In genomic region chr2:126618470-126619179, GRCm38 (mm10) we compare ENCODE assay signal across 11 mouse cellular contexts. TPM values are rescaled to one million over a fixed set of nuclear protein-coding genes. Genes with fewer than 3 reads are reported as not detected.
A peak's percentile ranks its signal among the peaks of the same experiment; 100 is the strongest.
DNase-seq lines count a peak whose midpoint lies in the region; ATAC-seq and TF ChIP-seq lines count a peak whose summit lies in the region.
"Had no signal": no experiment of that assay in that cellular context is flagged by ENCODE, and none has a peak within 500 bp of the region (broad histone marks: within the 10 kb centered on the region; RNA-seq: fewer than 3 reads in every experiment).

No protein-coding gene starts in this region.

- no peaks in the 10 kb centered on the region for H3K27me3 ChIP-seq in kidney, adult 2 months (replicated peaks; ENCODE audit: control insufficient read depth, insufficient read depth, low read length)
- H3K27me3 ChIP-seq in heart, embryonic 13.5 days (replicated peaks): no peaks in the 10 kb centered on the region
- H3K27me3 ChIP-seq: embryonic facial prominence, embryonic 12.5 days had no signal

- 42% methylated on average over 8 of the region's 8 CpGs for WGBS in kidney, adult 2 months
- WGBS in heart, embryonic 13.5 days: 14% methylated on average over 8 of the region's 8 CpGs

- no peak overlapping the region for H3K4me3 ChIP-seq in kidney, adult 2 months (ENCODE audit: insufficient read depth, low read depth, low read length)
- H3K4me3 ChIP-seq in heart, embryonic 13.5 days: peak overlapping the region; percentile 18; the same call in 1 of the 2 replicates
- H3K4me3 ChIP-seq: embryonic facial prominence, embryonic 12.5 days had no signal

- peak overlapping the region; percentile 60; the same call in 1 of the 2 replicates for H3K9ac ChIP-seq in heart, embryonic 13.5 days
- H3K9ac ChIP-seq: embryonic facial prominence, embryonic 12.5 days had no signal

- H3K4me2 ChIP-seq in heart, embryonic 13.5 days: peak overlapping the region; percentile 58
- H3K4me2 ChIP-seq: embryonic facial prominence, embryonic 12.5 days had no signal

- no peaks in the 10 kb centered on the region for H3K9me3 ChIP-seq in heart, embryonic 13.5 days
- H3K9me3 ChIP-seq: embryonic facial prominence, embryonic 12.5 days had no signal

- peak; percentile 10 for DNase-seq in kidney, adult 2 months
- DNase-seq in kidney, adult 9 months: no peak
- peak; percentile 24 to 32 for DNase-seq in adrenal gland, postnatal 36 days
- peak; percentile 35 for DNase-seq in lung, postnatal 36 days
- DNase-seq in thymus, postnatal 36 days: no peak
- no peak for DNase-seq in thymus, postnatal 14 days
- DNase-seq: gastrocnemius, postnatal 25 days; right cerebral cortex, postnatal 4 days; thymus, postnatal 4 days had no signal

- TF ChIP-seq CTCF in kidney, adult 2 months (conservative IDR thresholded peaks at IDR 0.05; ENCODE audit: insufficient read depth, insufficient read length, low read depth, low read length): no peak

- no peak for TF ChIP-seq POLR2A in kidney, adult 2 months (IDR thresholded peaks at IDR 0.05; ENCODE audit: low read depth, low read length)

- no peaks in the 10 kb centered on the region for H3K36me3 ChIP-seq in kidney, adult 2 months (ENCODE audit: control insufficient read depth, insufficient read depth, low read length)
- H3K36me3 ChIP-seq in heart, embryonic 13.5 days: no peaks in the 10 kb centered on the region
- H3K36me3 ChIP-seq: embryonic facial prominence, embryonic 12.5 days had no signal

- no peak for ATAC-seq in heart, embryonic 13.5 days (ENCODE audit: extremely low read depth, insufficient number of reproducible peaks, low FRiP score, low TSS enrichment)

- H3K27ac ChIP-seq in kidney, adult 2 months (ENCODE audit: insufficient read depth, low read depth, low read length): no peak overlapping the region
- peak overlapping the region; percentile 60 for H3K27ac ChIP-seq in heart, embryonic 13.5 days (replicated peaks)
- H3K27ac ChIP-seq: embryonic facial prominence, embryonic 12.5 days had no signal

- H3K4me1 ChIP-seq in kidney, adult 2 months (ENCODE audit: control insufficient read depth, insufficient read depth, low read length): no peaks in the 10 kb centered on the region
- peaks cover 16% of the 10 kb centered on the region for H3K4me1 ChIP-seq in heart, embryonic 13.5 days
- H3K4me1 ChIP-seq: embryonic facial prominence, embryonic 12.5 days had no signal

RNA-seq across cellular contexts. Expression of gene Hdc, which starts 0.5 kb away (rescaled TPM):
- polyA plus RNA-seq in kidney, adult 2 months (2012; rRNA removed): 8.1 and 11.7 TPM in 2 replicates
- total RNA-seq in adrenal gland, postnatal 36 days (2021): 10 to 100 TPM in 1 of 2 experiments, 1 to 10 TPM in 1; 2.6 to 25.9 TPM
- polyA plus RNA-seq in heart, embryonic 13.5 days (2015; fragmentation: Nextera tagmentation; extraction: Ambion mirVana): 3.8 and 4.2 TPM in 2 replicates

RNA-seq across cellular contexts. Expression of gene Gabpb1, which starts 57.5 kb away (rescaled TPM):
- polyA plus RNA-seq in kidney, adult 2 months (2012; rRNA removed): 11.1 and 11.2 TPM in 2 replicates
- total RNA-seq in adrenal gland, postnatal 36 days (2021): 10 to 100 TPM; 15.3 to 19.5 TPM
- polyA plus RNA-seq in heart, embryonic 13.5 days (2015; fragmentation: Nextera tagmentation; extraction: Ambion mirVana): 31.3 and 31.6 TPM in 2 replicates

Comparison
In these comparisons a context has a peak if more than half of its experiments do, and no peak if none do; other contexts are left out.
1. DNase-seq: peak in kidney, adult 2 months (single experiment), adrenal gland, postnatal 36 days (2 of 2) and lung, postnatal 36 days (single experiment); none in kidney, adult 9 months (single experiment), thymus, postnatal 36 days (0 of 2) and thymus, postnatal 14 days (single experiment).